Mouse (Mus musculus) CH12.LX (cell line): ENCODE measurements around the gene Cfap97d1. TPM values are rescaled to one million over a fixed set of nuclear protein-coding genes. Genes with fewer than 3 reads are reported as not detected.

ENCODE experiments used
- DNase-seq: peaks from one replicate; pipeline ENCODE4 v3.0.0-alpha.2; 2013; ENCODE audit errors: extremely low read depth
- H3K27ac ChIP-seq: 2 replicates; pipeline ENCODE4 v1.5.1; 2012; ENCODE audit warnings: low read depth, mild to moderate bottlenecking, control low read depth, moderate library complexity; ENCODE audit not compliant: insufficient read depth
- H3K27me3 ChIP-seq: replicated peaks from 2 replicates; pipeline ENCODE3; 2012; ENCODE audit warnings: inconsistent platforms
- H3K36me3 ChIP-seq, 2 experiments: replicated peaks in 1 of 2; 2 replicates each; pipeline versions ENCODE3 to v1.6.1; 2012; ENCODE audit warnings: inconsistent platforms in 1 of 2, low read length in 1 of 2, mild to moderate bottlenecking in 1 of 2, mixed read lengths in 1 of 2, moderate library complexity in 1 of 2; ENCODE audit not compliant: control insufficient read depth in 1 of 2, insufficient read depth in 1 of 2
- H3K4me1 ChIP-seq, 2 experiments: 2 replicates each; pipeline ENCODE4 v1.6.1; 2012; ENCODE audit warnings: inconsistent platforms in 1 of 2, moderate library complexity in 1 of 2; ENCODE audit not compliant: insufficient read depth in 2 of 2, control insufficient read depth in 1 of 2
- H3K4me2 ChIP-seq: 2 replicates; pipeline ENCODE4 v1.6.1; 2012; ENCODE audit warnings: low read depth, mild to moderate bottlenecking, control low read depth; ENCODE audit not compliant: poor library complexity, insufficient read depth, severe bottlenecking
- H3K4me3 ChIP-seq, 3 experiments: fragments of 150-350 bp in 1 of 3; sonication (generic) in 1 of 3; replicated peaks in 1 of 3; 2 replicates each; pipeline versions ENCODE3 to v1.5.1; 2011 to 2012; ENCODE audit warnings: low read depth in 2 of 3, low read length in 2 of 3, mild to moderate bottlenecking in 2 of 3, moderate library complexity in 2 of 3, control low read depth in 1 of 3, improper control_type of control experiment in 1 of 3, inconsistent platforms in 1 of 3, mixed read lengths in 1 of 3; ENCODE audit not compliant: poor library complexity in 1 of 3
- H3K79me2 ChIP-seq: replicated peaks from 2 replicates; pipeline ENCODE4 v1.6.1; 2012; ENCODE audit warnings: mild to moderate bottlenecking, moderate library complexity; ENCODE audit not compliant: control insufficient read depth, poor library complexity, insufficient read depth, severe bottlenecking; ENCODE audit errors: extremely low read depth
- H3K9ac ChIP-seq: 2 replicates; pipeline ENCODE4 v1.6.1; 2012; ENCODE audit warnings: low read depth, mild to moderate bottlenecking, control low read depth, moderate library complexity; ENCODE audit not compliant: insufficient read depth
- H3K9me3 ChIP-seq: replicated peaks from 2 replicates; pipeline ENCODE3; 2012; ENCODE audit warnings: low read length, inconsistent platforms, mixed read lengths
- BHLHE40 ChIP-seq: IDR thresholded peaks from 2 replicates; pipeline ENCODE4 v1.6.1; 2011; ENCODE audit warnings: mild to moderate bottlenecking, low read depth, low read length, improper control_type of control experiment
- CHD1 ChIP-seq: IDR thresholded peaks from 2 replicates; pipeline ENCODE4 v1.6.1; 2012; ENCODE audit warnings: low read depth, low read length, improper control_type of control experiment, inconsistent platforms
- CHD2 ChIP-seq: IDR thresholded peaks from 2 replicates; pipeline ENCODE4 v1.6.1; 2011; ENCODE audit warnings: low read length, improper control_type of control experiment
- CTCF ChIP-seq, 2 experiments: IDR thresholded peaks in 1 of 2; conservative IDR thresholded peaks in 1 of 2; 2 replicates each; pipeline ENCODE4 v1.5.1; 2011 to 2012; ENCODE audit warnings: low read depth in 2 of 2, low read length in 2 of 2, improper control_type of control experiment in 1 of 2, inconsistent platforms in 1 of 2, mild to moderate bottlenecking in 1 of 2, moderate library complexity in 1 of 2
- E2F4 ChIP-seq: IDR thresholded peaks from 2 replicates; pipeline ENCODE4 v1.6.1; 2011; ENCODE audit warnings: low read depth, low read length, improper control_type of control experiment; ENCODE audit not compliant: insufficient replicate concordance
- ELF1 ChIP-seq: IDR thresholded peaks from 2 replicates; pipeline ENCODE4 v1.6.1; 2014; ENCODE audit warnings: low read depth, mild to moderate bottlenecking, inconsistent platforms, low read length, improper control_type of control experiment
- EP300 ChIP-seq: IDR thresholded peaks from 2 replicates; pipeline ENCODE4 v1.6.1; 2011; ENCODE audit warnings: low read length, improper control_type of control experiment
- ETS1 ChIP-seq: conservative IDR thresholded peaks from 2 replicates; pipeline ENCODE4 v1.6.1; 2012; ENCODE audit warnings: low read depth, mild to moderate bottlenecking, inconsistent platforms, low read length, improper control_type of control experiment, moderate library complexity
- GABPA ChIP-seq: IDR thresholded peaks from 2 replicates; pipeline ENCODE4 v1.6.1; 2012; ENCODE audit warnings: low read depth, low read length, improper control_type of control experiment, inconsistent platforms; ENCODE audit not compliant: insufficient replicate concordance
- HCFC1 ChIP-seq: IDR thresholded peaks from 2 replicates; pipeline ENCODE4 v1.6.1; 2012; ENCODE audit warnings: low read depth, mild to moderate bottlenecking, inconsistent platforms, low read length, improper control_type of control experiment
- IRF4 ChIP-seq: IDR thresholded peaks from 2 replicates; pipeline ENCODE4 v1.6.1; 2014; ENCODE audit warnings: low read depth, mild to moderate bottlenecking, inconsistent platforms, low read length, improper control_type of control experiment
- JUN ChIP-seq: IDR thresholded peaks from 2 replicates; pipeline ENCODE4 v1.6.1; 2011; ENCODE audit warnings: low read depth, mild to moderate bottlenecking, low read length, improper control_type of control experiment, moderate library complexity; ENCODE audit not compliant: insufficient read depth
- JUND ChIP-seq: conservative IDR thresholded peaks from 2 replicates; pipeline ENCODE4 v1.6.1; 2011; ENCODE audit warnings: low read depth, low read length, improper control_type of control experiment
- KAT2A ChIP-seq: IDR thresholded peaks from 2 replicates; pipeline ENCODE4 v1.6.1; 2012; ENCODE audit warnings: low read length, improper control_type of control experiment, inconsistent platforms; ENCODE audit not compliant: insufficient replicate concordance
- MAFK ChIP-seq: IDR thresholded peaks from 2 replicates; pipeline ENCODE4 v1.6.1; 2011; ENCODE audit warnings: low read length, improper control_type of control experiment; ENCODE audit not compliant: insufficient replicate concordance
- MAX ChIP-seq: IDR thresholded peaks from 2 replicates; pipeline ENCODE4 v1.6.1; 2011; ENCODE audit warnings: low read length, improper control_type of control experiment
- MAZ ChIP-seq: IDR thresholded peaks from 2 replicates; pipeline ENCODE4 v1.6.1; 2012; ENCODE audit warnings: low read depth, mild to moderate bottlenecking, inconsistent platforms, low read length, improper control_type of control experiment, moderate library complexity
- MEF2A ChIP-seq: IDR thresholded peaks from 2 replicates; pipeline ENCODE4 v1.6.1; 2014; ENCODE audit warnings: low read depth, mild to moderate bottlenecking, inconsistent platforms, low read length, improper control_type of control experiment, borderline replicate concordance
- MXI1 ChIP-seq: IDR thresholded peaks from 2 replicates; pipeline ENCODE4 v1.6.1; 2011; ENCODE audit warnings: mild to moderate bottlenecking, low read depth, low read length, improper control_type of control experiment
- MYC ChIP-seq: IDR thresholded peaks from 2 replicates; pipeline ENCODE4 v1.6.1; 2011; ENCODE audit warnings: low read depth, mild to moderate bottlenecking, improper control_type of control experiment, low read length
- NELFE ChIP-seq: IDR thresholded peaks from 2 replicates; pipeline ENCODE4 v1.6.1; 2011; ENCODE audit warnings: low read depth, low read length, improper control_type of control experiment
- NRF1 ChIP-seq: IDR thresholded peaks from 2 replicates; pipeline ENCODE4 v1.6.1; 2014; ENCODE audit warnings: low read depth, mild to moderate bottlenecking, inconsistent platforms, low read length, improper control_type of control experiment, moderate library complexity
- PAX5 ChIP-seq: IDR thresholded peaks from 2 replicates; pipeline ENCODE4 v1.6.1; 2012; ENCODE audit warnings: low read length, inconsistent platforms, mixed read lengths
- POLR2A ChIP-seq: IDR thresholded peaks from 2 replicates; pipeline ENCODE4 v1.6.1; 2011; ENCODE audit warnings: low read depth, mild to moderate bottlenecking, improper control_type of control experiment, low read length
- POLR2AphosphoS2 ChIP-seq: IDR thresholded peaks from 2 replicates; pipeline ENCODE4 v1.6.1; 2011; ENCODE audit warnings: low read depth, low read length, improper control_type of control experiment
- RAD21 ChIP-seq: IDR thresholded peaks from 2 replicates; pipeline ENCODE4 v1.6.1; 2011; ENCODE audit warnings: low read depth, mild to moderate bottlenecking, low read length, improper control_type of control experiment, moderate library complexity
- RCOR1 ChIP-seq: conservative IDR thresholded peaks from 2 replicates; pipeline ENCODE4 v1.6.1; 2012; ENCODE audit warnings: low read depth, mild to moderate bottlenecking, inconsistent platforms, low read length, improper control_type of control experiment
- SIN3A ChIP-seq: IDR thresholded peaks from 2 replicates; pipeline ENCODE4 v1.6.1; 2012; ENCODE audit warnings: low read length, improper control_type of control experiment, inconsistent platforms
- SMC3 ChIP-seq: IDR thresholded peaks from 2 replicates; pipeline ENCODE4 v1.6.1; 2011; ENCODE audit warnings: low read depth, low read length, improper control_type of control experiment
- TBP ChIP-seq: conservative IDR thresholded peaks from 2 replicates; pipeline ENCODE4 v1.6.1; 2011; ENCODE audit warnings: low read depth, low read length, improper control_type of control experiment
- TCF12 ChIP-seq: IDR thresholded peaks from 2 replicates; pipeline ENCODE4 v1.6.1; 2014; ENCODE audit warnings: low read depth, mild to moderate bottlenecking, inconsistent platforms, low read length, improper control_type of control experiment
- UBTF ChIP-seq: IDR thresholded peaks from 2 replicates; pipeline ENCODE4 v1.6.1; 2012; ENCODE audit warnings: low read depth, mild to moderate bottlenecking, inconsistent platforms, low read length, improper control_type of control experiment, moderate library complexity
- USF1 ChIP-seq: IDR thresholded peaks from 2 replicates; pipeline ENCODE4 v1.6.1; 2014; ENCODE audit warnings: low read depth, mild to moderate bottlenecking, inconsistent platforms, low read length, improper control_type of control experiment
- USF2 ChIP-seq: conservative IDR thresholded peaks from 2 replicates; pipeline ENCODE4 v1.6.1; 2011; ENCODE audit warnings: low read depth, low read length, improper control_type of control experiment
- ZC3H11A ChIP-seq: IDR thresholded peaks from 2 replicates; pipeline ENCODE4 v1.6.1; 2012; ENCODE audit warnings: low read depth, mild to moderate bottlenecking, inconsistent platforms, low read length, improper control_type of control experiment
- ZKSCAN1 ChIP-seq: IDR thresholded peaks from 2 replicates; pipeline ENCODE4 v1.6.1; 2012; ENCODE audit warnings: low read depth, inconsistent platforms, low read length, improper control_type of control experiment, borderline replicate concordance
- ZMIZ1 ChIP-seq: IDR thresholded peaks from 2 replicates; pipeline ENCODE4 v1.6.1; 2012; ENCODE audit warnings: low read depth, mild to moderate bottlenecking, inconsistent platforms, low read length, improper control_type of control experiment
- ZNF384 ChIP-seq: IDR thresholded peaks from 2 replicates; pipeline ENCODE4 v1.6.1; 2012; ENCODE audit warnings: low read depth, low read length, improper control_type of control experiment, inconsistent platforms
- dilution Hi-C: fragments of 300-500 bp; cut with MboI; formaldehyde crosslinking; loops from 2 replicates; pipeline ENCODE4 v1.14.3; 2020; ENCODE audit warnings: low sequenced_read_pairs; ENCODE audit not compliant: extremely low pct_unique_long_range_greater_than_20kb, extremely low pct_ligation_motif_present
- in situ Hi-C: fragments of 300-500 bp; cut with MboI; formaldehyde crosslinking; loops from 3 replicates; pipeline ENCODE4 v1.14.3; 2019; ENCODE audit warnings: low sequenced_read_pairs, low pct_ligation_motif_present, low pct_unique_long_range_greater_than_20kb, mixed read lengths
- polyA plus RNA-seq: library from polyadenylated mRNA; unstranded; fragments of >175 nt; gene quantifications from 2 replicates; pipeline ENCODE4 v1.2.1, GENCODE M21; 2012; ENCODE audit warnings: low read depth; ENCODE audit not compliant: insufficient read length
- total RNA-seq, 2 experiments: library from RNA; depleted of rRNA; stranded (reverse); fragments of 300-350 nt in 1 of 2; fragments of >200 nt in 1 of 2; gene quantifications; 2 replicates each; pipeline ENCODE4 v1.2.3; 2012 to 2014

The Cfap97d1 gene
- total and polyA plus RNA-seq, 3 experiments, result not detected

DNA sequence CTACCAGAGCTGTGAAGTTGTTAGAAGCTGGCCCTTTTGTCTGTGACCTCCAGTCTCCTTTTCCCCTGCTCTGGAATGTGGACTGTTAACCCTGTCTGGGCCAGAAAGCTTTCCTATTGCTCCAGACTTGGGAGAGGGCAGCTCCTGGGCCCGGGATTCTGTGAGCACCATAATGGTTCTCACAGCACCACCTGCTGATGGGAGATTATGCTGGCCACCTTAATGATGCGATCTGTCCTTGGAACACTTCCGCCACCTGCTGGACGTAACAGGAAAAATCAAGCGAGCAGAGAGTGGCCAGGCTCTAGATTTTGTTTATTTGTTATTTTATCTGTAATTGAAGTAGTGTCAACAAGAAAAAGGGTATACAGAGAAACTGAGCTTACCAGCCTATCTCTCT, 15.3 kb upstream of the Cfap97d1 start:
- H3K9me3 ChIP-seq, result peaks cover 3% of the 10 kb centered on the region
- H3K27ac ChIP-seq, result no peak overlapping the region
- peaks cover 42% of the 10 kb centered on the region for H3K27me3 ChIP-seq
- dilution Hi-C loops, result loop anchor here (10.0 kb wide), 1 partner anchor 54 kb away; no protein-coding TSS in a partner anchor
- DNase-seq, result peak; percentile 90
- H3K4me2 ChIP-seq, result no peak overlapping the region
- in situ Hi-C loops, result loop anchor here (5.0 kb wide), 1 partner anchor 46 kb away; no protein-coding TSS in a partner anchor
- no peak overlapping the region for H3K9ac ChIP-seq
- H3K4me3 ChIP-seq, result no peak overlapping the region
- H3K79me2 ChIP-seq, result no peaks in the 10 kb centered on the region
- TF ChIP-seq RCOR1 (no peak), PAX5 (no peak), RAD21 (peak; percentile 99), MYC (peak; percentile 55; the same call in 1 of the 2 replicates), GABPA (no peak), ELF1 (no peak), ZMIZ1 (no peak), SIN3A (peak; percentile 59; the same call in 1 of the 2 replicates), NRF1 (0 out of 2 replicates have a peak, but pooled peaks have one; percentile 36), USF2 (no peak), E2F4 (no peak), JUND (0 out of 2 replicates have a peak, but pooled peaks have one; percentile 22), BHLHE40 (no peak), ZKSCAN1 (no peak), CTCF (conservative IDR thresholded peaks at IDR 0.05 in 1 of 2, IDR thresholded peaks at IDR 0.05 in 1 of 2; ENCODE audit: low read depth in 2 of 2, low read length in 2 of 2) (peak; percentile 63 to 100), CHD2 (no peak), MAZ (no peak), ETS1 (no peak), ZC3H11A (peak; percentile 97), POLR2AphosphoS2 (no peak), KAT2A (no peak), SMC3 (peak; percentile 100), IRF4 (peak; percentile 71), UBTF (no peak), HCFC1 (0 out of 2 replicates have a peak, but pooled peaks have one; percentile 22), MEF2A (peak; percentile 66), ZNF384 (no peak), NELFE (peak; percentile 91; the same call in 1 of the 2 replicates), MXI1 (no peak), POLR2A (no peak), USF1 (no peak), JUN (no peak), MAFK (no peak), EP300 (no peak), TCF12 (peak; percentile 62), TBP (no peak), CHD1 (no peak), MAX (peak; percentile 46; the same call in 1 of the 2 replicates)
- peaks cover 6 to 24% of the 10 kb centered on the region in 2 experiments; a peak in 3 of 4 replicates for H3K4me1 ChIP-seq
- peaks cover 0 to 13% of the 10 kb centered on the region in 2 experiments for H3K36me3 ChIP-seq
